Mouse (Mus musculus): ENCODE results near the gene Vmn1r1. TPM values are rescaled to one million over a fixed set of nuclear protein-coding genes. Genes with fewer than 3 reads are reported as not detected.

Gene Vmn1r1
- polyA plus RNA-seq, 1 experiment from 2014 or later, result not detected

DNA sequence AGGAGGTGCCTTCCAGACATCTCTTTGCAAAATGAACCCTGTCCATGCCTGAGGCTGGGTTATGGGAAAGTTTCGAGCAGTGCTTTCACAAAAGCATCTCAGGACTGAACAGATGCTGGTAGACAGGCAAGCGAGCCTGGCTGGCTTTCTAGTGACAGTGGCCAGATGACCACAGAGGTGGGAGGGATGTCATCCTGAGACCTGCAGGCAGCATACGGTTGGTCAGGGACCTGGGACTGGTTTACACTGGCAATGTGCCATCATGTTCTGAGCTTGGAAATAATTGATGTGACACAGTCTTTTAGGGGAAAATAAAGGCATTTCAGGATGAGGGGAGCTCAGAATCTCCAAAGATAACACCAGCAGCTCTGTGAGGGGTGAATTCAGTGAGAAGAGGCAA is 59.3 kb downstream of the Vmn1r1 start:
- Histone ChIP-seq H3K36me3 (replicated peaks; ENCODE audit: insufficient read depth, low read length) (no peaks in the 10 kb centered on the region), H3K4me2 (ENCODE audit: low read depth, low read length) (no peak overlapping the region), H3K27me3 (ENCODE audit: insufficient read depth, low read length) (no peaks in the 10 kb centered on the region), H3K27ac (ENCODE audit: low read depth) (no peak overlapping the region), H3K4me1 (ENCODE audit: insufficient read depth) (0 out of 2 replicates have a peak, but pooled peaks cover 5% of the 10 kb centered on the region), H3K9me3 (ENCODE audit: low read length) (no peaks in the 10 kb centered on the region), H3K9ac (replicated peaks) (no peak overlapping the region), H3K4me3 (ENCODE audit: low read depth, low read length) (no peak overlapping the region)
- WGBS (ENCODE audit: insufficient replicate concordance), result 55% methylated on average over 3 of the region's 3 CpGs
- DNase-seq (no peak), ATAC-seq (no peak)
- TF ChIP-seq EP300 (IDR thresholded peaks at IDR 0.05; ENCODE audit: low read depth) (no peak), CTCF (IDR thresholded peaks at IDR 0.05; ENCODE audit: low read depth) (no peak)

Other genes starting within 250 kb of the Vmn1r1 start
- gene Enah, start 144.5 kb downstream of the Vmn1r1 start, polyA plus RNA-seq (2015; fragmentation: Nextera tagmentation; extraction: Ambion mirVana), result 0.36 and 0.41 TPM in 2 replicates
- gene Srp9, start 39.7 kb downstream of the Vmn1r1 start, polyA plus RNA-seq (2015; fragmentation: Nextera tagmentation; extraction: Ambion mirVana), result 109 and 119 TPM in 2 replicates
- gene Degs1, start 118.3 kb upstream of the Vmn1r1 start, polyA plus RNA-seq (2015; fragmentation: Nextera tagmentation; extraction: Ambion mirVana), result 96.4 and 96.8 TPM in 2 replicates
- gene Fbxo28, start 177.1 kb upstream of the Vmn1r1 start, polyA plus RNA-seq (2015; fragmentation: Nextera tagmentation; extraction: Ambion mirVana), result 4.7 and 4.9 TPM in 2 replicates
- 3.3 and 4.1 TPM in 2 replicates for gene Trp53bp2, start 244.7 kb upstream of the Vmn1r1 start, polyA plus RNA-seq (2015; fragmentation: Nextera tagmentation; extraction: Ambion mirVana)

Measured in liver, postnatal 0 days (tissue).